Mouse (Mus musculus) lung, postnatal 4 days (tissue): ENCODE data around the gene Asic3.
"Not testable (repeated sequence)": the region's sequence is repeated elsewhere in the genome, so short reads cannot be mapped to it uniquely, and the experiment has no call there.

Experiments
- DNase-seq, 2 experiments: peaks; one replicate each; pipeline ENCODE4 v3.0.0; 2021

Asic3 gene

DNA sequence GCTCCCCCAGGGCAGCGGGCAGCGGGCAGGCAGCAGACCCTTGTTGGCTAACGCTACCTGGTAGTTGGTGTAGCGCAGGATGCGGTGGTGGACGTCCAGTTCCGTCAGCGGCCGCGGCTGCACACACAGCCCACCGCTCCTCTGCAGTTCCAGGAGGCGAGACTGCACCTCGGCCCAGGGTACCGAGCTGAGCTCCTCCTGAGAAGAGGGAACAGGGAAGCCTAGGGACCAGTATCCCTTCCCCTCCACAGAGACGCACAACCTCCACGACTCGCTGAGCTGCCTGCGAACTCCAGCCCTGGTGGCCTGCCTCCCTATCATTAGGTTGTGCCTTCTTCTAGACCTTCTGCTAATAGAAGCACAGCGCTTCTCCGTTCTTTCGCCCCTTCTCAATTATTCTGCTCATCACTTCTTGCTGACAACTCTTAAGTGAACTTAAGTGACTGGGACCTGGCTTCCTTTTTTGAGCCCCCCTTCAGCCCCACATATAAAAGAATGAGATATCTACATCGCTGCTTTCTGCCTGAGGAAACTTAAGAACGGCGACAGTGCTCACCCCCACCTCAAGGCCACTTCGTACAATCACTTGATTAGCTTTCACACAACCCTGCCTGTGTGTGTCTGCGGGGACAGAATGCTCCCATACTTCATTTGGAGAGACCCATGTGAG lies 24.8 kb upstream of the Asic3 start:
- DNase-seq, result no peak

DNA sequence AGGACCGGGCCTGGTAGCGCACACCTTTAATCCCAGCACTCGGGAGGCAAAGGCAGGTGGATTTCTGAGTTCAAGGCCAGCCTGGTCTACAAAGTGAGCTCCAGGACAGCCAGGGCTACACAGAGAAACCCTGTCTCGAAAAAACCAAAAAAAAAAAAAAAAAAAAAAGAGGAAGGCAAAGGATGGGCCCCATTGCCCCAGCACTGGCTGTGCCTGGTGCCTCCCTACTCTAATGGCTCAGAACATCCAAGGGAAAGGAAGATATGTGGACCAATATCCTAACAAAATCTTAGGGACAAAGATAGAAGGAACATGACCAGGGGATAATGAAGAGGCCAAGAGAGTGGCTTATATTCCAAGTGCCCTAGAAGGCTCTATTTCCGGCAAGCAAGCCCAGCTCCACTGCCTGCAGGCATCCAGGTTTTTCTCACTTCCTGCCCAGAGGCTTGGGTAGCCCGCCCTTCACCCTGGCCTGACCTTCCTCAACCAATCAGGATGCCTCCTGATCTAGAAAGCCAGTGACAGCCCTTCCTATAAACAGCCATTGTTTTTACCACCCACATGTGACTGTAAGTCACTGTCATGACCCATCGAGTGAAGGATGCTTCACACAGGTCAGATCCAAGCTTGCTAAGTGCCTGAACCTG lies 24.1 kb upstream of the Asic3 start:
- DNase-seq, result peak; percentile 69 to 74

DNA sequence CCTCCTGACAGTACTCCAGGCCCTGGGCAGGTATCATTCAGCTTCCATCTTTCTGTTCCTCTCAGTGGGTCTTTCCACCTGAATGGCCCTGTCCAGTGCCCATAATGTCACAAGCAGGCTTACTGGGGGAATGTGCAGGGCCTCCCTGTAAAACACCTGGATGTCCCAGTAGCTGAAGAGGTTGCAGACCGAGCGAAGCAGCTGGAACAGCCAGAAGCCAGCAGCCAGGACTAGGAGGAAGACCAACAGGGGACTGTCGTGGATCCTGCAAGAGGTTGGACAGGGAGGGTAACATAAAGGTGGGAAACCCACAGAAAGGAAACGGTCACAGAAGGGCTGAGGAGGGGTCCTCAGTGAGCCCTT lies 23.6 kb upstream of the Asic3 start:
- DNase-seq, result no peak

DNA sequence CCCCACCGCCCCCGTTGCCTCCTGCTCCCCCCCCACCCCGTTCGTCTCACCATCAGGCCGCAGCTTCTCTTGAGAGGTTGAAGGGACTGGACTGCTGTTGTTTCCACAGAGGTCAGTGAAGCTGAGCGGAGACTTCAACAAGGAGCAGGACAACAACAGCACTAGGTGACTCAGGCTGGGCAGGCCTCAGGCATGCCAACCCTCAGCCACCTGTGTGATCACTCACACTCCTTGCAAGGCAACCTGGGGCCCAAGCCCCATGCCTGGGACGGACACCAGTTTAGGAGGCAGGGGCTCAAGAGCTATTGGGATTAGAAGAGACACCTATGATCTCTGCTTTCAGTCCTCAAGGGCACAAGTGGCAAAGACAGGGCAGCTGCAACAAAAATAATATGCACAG lies 21.3 kb upstream of the Asic3 start, which contains the start of gene Atg9b:
Gene Atg9b, minus strand, starts transcription at position 280 of the 400 bp plus-strand sequence.
- DNase-seq, result no peak

DNA sequence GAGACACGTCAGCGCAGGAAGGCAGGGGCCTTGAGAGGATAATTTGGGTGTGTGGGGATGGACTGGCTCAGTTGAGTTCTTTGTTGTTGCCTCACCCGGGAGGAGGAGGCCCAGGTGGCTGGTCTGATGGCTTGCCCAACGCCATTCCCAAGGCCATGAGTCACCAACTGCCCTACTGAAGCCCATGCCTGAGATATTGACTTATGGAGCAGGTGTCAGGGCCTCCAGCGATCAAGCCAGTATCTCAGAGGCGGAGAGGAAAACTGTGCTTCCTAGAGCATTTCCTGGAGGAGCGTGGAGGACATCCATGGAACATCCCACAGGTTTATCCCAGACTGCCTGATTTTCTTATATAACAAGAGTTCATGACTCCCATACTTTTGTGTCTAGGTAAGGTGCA lies 20.5 kb upstream of the Asic3 start:
- DNase-seq, result no peak

DNA sequence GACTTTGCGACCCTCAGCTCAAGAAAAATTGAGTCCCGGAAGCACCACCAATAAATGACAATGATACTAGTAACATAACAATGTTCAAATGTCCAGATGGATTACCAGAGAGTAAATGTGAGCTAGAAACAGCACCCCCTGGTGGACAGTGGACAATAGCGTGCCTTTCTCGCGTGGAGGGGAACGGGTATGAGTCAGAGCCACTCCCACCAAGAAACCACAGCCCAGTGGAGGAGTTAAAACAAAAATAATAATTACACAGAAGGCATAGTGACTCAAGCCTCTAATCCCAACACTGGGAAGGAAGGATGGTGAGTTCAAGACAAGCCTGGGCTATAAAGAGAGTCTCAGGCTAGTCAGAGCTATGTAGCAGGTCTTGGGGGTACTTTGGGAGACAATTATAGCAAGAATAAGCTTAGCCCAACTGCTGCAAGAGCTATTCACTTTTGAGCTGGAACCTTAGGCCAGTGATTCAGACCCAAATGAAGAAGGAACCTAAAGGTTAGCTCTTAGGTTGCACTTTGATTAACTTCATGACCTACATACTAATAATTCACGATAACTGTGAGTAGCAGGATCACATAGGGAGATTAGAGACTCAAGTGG lies 19.7 kb upstream of the Asic3 start, which contains the start of gene Abcb8:
Gene Abcb8, plus strand, starts transcription at position 272 of the 606 bp plus-strand sequence.
- DNase-seq, result peak; percentile 79 to 89

DNA sequence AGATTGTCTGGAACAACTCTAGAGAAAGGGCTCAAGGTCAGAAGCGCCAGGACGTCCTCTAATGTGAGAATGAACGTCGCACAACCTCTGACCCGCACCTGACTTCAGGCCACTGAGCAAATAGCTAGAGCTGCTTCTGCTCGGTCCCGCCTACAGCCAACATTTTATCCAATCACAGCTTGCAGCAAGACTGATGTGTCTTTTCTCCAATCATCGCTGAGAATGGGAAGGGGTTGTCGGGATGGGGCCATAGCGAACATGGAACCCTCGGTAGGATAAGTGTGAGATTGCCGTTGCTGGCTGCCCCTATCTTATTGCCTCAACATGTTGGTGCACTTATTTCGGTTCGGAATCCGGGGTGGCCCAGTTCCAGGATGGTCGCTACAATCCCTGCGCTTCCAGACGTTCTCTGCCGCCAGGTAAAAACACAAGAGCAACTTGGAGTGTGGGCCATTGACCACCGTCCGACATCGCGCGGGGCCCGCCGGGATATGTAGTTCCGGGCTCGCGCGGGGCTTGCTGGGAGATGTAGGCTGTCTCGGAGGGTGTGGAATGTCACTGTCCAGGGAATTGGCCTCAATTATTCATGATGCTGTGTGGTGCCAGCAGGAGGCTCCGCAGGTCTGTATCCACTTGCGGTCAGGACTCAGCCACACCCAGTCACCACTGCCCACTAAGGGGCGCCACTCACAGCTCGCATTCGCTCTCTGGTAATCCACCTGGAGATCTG lies 18.9 kb upstream of the Asic3 start:
- peak; percentile 95 to 96 for DNase-seq

DNA sequence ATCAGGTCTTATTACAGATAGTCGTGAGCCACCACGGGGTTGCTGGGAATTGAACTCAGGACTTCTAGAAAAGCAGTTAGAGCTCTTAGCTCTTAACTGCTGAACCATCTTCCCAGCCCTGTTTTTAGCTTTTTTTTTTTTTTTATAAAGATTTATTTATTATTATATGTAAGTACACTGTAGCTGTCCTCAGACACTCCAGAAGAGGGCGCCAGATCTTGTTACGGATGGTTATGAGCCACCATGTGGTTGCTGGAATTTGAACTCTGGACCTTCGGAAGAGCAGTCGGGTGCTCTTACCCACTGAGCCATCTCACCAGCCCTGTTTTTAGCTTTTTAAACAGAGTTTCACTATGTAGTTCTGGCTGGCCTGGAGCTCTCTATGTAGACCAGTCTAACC lies 16.9 kb upstream of the Asic3 start:
- not testable (repeated sequence) for DNase-seq

DNA sequence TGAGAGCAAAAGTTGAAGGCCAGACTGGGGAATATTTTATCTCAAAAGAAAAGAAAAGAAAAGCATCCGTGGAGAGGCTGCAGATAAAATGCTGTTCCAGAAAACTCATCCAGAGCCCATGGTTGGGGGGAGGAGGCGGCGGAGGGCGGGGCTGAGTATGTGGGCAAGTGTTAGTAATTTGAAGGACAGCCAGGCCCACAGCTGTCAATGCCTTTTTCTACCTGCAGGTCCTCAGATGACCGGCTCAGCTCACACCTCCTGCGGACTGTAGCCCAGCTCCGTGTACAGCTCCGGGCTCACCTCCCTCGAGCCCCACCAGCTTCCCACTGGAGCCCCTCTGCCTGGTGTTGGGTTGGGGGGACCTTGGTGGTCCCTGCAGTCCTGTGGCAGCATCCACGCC lies 13.5 kb upstream of the Asic3 start:
- no peak for DNase-seq

DNA sequence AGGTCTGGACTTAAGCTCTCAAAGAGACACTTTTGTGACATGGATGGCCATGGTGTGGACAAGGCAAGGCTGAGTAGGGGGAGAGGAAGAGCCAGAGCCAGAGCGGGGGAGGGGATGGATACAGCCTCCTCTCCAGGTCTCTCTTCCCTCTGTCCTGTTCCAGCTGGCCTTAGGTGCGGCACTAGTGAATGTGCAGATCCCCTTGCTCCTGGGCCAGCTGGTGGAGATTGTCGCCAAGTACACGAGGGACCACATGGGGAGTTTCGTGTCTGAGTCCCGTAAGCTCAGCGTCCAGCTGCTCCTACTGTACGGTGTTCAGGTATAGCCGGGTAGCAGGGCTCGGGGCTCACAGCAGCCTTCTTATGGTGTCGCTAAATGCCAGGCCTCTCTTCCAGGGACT lies 12.8 kb upstream of the Asic3 start:
- DNase-seq, result no peak

DNA sequence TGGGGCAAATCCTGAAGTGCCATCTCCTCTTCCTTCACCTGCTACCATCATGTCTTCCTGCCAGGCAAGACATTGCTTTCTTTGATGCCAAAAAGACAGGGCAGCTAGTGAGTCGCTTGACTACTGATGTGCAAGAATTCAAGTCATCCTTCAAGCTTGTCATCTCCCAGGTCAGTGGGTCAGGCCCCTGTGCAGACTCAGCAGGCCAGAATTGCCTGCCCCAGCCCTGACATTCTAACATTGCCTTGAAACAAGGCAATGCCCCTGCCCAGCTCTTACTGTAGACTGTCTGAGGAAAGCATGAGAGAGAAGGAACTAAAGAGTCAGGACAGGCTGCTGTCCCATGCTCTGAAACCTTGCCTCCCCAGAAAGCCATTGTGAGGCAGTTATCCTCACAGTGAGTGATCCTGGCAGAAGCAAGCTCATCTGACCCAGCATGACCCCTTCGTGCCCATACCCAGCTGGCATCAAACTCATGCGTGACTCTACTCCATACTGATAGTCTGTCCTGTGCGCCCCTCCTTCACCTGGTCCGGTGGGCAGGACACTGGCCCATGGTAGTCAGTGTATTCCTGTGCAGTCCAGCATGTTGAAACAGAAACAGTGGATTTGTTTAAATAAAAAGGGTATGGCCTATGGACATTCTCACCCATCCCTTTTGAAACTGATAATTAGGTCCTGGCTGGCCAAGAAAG lies 12.1 kb upstream of the Asic3 start:
- no peak for DNase-seq

DNA sequence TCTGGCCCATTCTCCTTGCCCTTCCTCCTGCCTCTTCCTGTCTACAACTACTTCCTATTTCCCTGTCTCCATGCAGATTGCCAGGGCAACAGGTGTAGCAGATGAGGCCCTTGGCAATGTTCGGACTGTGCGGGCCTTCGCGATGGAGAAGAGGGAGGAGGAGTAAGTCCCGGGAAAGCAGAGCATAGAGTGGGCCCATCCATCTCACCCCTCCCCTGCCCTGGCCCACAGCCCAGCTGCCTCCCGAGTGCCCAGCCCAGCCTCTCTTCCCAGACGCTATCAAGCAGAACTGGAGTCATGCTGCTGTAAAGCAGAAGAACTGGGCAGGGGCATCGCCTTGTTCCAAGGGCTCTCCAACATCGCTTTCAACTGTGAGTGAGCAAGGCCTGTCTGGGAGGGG lies 11.2 kb upstream of the Asic3 start:
- no peak for DNase-seq

DNA sequence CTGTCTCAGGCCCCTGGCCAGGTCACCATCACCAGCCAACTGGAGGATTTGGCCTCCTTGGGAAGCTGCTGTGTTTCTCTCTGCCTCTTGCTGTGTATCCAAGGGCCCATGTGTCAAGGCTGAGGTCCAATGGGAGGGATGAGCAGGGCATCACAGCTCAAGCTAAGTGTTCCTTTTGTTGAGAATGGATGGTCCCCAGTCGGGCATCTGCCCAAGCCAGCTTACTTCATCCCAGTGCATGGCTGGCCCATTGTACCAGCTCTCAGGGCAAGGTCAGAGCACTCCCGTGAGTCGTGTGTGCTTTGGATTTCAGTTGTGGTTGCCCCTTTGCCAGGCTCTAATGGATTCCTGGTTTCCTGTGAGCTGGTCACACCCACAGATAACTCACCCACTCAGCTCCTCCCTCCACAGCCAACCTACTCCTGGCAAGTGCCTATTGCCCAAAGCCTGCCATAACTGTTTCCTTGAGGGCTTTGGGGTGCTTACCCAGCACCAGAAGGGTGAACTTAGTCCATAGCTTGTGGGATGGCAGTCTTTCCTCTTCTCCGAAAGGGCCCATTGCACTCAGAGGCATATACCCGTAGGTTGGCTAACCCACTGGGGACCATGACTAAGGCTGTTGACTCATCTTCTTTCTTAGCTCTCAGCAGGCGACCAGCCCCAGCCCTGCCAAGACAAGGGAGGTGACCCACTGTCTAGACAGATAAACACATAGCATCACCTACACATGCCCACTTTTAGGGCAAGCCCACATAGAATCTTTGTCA lies 8.4 kb upstream of the Asic3 start:
- DNase-seq, result no peak

DNA sequence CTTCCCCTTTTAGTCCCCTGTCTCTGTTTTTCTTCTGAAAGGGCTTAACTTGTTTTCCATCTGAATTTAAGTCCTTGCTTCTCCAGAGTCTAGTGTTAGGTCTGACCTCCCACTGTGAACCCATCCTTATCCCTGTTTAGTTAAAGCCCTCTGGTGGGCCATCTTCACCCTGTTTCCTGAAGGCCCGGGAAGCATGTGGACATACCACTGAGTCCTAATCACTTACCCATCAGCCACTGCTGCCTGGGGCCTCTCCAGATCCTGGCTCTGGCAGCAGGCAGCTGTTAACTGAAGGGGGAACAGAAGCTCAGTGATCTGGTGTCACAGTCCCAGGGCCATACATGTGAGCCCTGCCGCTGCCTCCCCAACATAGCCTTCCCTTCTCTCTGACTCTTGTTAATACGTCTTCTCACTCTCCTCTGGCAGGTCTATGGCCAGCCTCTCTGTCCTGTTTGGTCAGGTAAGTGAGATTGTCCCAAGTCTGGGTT lies 7.8 kb upstream of the Asic3 start:
- no peak for DNase-seq

DNA sequence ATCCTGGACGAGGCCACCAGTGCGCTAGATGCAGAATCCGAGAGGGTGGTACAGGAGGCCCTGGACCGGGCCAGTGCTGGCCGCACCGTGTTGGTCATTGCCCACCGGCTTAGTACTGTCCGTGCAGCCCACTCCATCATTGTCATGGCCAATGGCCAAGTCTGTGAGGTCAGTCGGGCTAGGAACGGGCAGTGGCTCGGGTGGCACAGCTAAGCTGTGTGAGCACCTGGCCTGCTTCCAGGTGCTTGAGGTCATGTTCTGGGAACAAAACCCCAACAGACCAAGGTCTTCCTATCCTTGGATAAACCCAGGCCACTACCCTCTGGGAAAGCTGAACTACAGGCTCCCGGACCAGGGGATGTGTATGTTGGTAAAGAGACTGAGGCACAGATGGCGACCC lies 4.5 kb upstream of the Asic3 start:
- no peak for DNase-seq

DNA sequence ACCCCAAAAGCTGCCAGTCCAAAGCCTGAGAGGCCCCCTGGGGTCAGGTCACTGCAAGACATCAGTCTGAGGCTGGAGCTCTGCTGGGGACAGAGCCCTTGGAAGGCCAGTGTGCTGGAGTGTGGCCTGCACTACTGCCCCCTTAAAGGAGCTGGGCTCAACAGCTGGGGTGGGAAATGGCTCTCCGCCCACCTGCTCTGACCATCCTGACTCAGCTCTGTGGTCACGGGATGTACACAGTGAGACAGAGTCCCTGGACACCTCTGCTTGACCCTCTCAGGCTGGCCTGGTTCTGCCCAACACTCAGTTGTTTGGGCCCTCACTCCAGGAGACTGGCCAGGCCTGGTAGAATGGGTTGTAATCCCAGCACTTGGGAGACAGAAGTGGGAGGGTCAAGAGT lies 3.7 kb upstream of the Asic3 start:
- no peak for DNase-seq

DNA sequence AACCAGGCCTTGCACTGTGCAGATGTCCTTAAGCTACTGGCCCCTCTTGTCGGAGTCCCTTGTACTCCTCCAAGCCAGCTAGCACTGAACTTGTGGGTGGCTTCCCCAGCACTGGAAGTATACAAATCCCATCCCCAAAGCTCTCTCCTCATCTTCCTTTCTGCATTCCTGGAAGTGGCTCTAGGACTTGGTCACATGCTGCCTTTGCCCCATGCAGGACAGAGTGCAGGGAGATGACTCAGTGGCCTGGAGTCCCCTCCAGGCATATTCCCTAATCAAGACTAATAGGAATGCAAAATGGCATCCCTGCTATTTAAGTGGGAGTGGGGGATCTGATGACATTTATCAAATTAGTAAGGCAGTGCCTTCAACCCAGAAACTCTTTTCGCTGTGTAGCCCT lies 1.1 kb upstream of the Asic3 start:
- DNase-seq, result no peak

DNA sequence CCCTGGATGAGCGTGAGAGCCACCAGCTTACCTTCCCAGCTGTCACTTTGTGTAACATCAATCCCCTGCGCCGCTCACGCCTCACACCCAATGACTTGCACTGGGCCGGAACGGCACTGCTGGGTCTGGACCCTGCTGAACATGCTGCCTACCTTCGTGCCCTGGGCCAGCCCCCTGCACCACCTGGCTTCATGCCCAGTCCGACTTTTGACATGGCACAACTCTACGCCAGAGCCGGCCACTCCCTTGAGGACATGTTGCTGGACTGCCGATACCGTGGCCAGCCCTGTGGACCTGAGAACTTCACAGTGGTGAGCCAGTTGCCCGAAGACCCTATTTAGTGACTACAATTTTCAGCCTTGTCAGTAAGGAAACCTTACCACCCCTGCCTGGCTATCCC lies 746 bp downstream of the Asic3 start:
- DNase-seq, result no peak

DNA sequence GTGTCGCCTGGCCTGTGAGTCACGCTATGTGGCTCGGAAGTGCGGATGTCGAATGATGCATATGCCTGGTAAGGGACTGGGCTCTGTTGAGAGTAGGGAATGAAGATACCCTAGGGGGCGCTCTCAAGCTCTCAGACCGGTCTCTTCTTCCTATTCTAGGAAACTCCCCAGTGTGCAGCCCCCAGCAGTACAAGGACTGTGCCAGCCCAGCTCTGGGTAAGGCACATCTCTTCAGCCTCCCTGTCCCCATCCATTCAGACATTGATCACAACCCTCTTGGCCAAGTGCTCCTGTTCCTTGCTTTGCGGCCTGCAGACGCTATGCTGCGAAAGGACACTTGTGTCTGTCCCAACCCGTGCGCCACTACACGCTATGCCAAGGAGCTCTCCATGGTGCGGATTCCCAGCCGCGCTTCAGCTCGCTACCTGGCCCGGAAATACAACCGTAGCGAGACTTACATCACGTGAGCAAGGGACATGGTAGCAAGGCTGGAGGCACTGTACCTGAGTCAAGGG lies 3.1 kb downstream of the Asic3 start:
- DNase-seq, result peak; percentile 71 to 72

DNA sequence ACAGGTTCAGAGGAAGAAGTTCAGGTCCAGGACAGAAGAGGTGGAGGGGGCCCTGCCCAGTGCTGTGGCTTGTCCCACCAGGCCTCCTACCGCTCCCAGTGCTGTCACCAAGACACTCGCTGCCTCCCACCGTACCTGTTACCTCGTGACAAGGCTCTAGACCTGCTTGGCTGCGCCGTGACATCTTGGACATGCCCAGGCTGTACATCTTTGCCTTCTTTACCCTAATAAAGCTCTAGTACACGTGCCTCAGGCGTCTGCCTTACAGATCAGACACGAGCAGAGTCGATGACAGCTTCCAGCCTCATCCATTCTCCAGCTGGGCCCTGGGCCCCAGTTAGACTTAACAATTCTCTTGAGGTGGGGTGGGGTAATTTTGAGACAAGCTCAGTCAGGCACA lies 4.4 kb downstream of the Asic3 start:
- no peak for DNase-seq

DNA sequence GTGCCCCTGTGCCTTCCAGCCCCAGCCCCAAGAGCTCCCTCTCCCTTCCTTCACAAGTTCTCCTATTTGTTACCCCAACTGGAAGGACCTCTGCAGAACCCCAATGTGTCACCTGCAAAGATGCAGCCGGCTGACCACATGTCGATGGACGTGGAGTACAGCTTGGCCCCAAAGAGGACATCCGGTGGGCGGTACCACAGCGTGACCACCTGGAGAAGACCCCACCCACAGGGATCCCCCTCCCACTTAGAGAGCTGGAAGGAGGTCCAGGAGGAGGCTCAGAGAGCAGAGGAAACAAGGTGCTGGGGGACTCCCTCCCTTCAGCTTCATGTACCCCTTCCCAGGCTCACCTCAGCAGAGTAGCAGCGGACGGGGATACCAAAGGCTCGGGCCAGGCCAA lies 7.2 kb downstream of the Asic3 start:
- no peak for DNase-seq
